Mouse (Mus musculus): ENCODE measurements around the gene Fntb.

The Fntb gene

GRCm38 (mm10) chr12:76765354-76765851, at the start of gene Fntb, which contains the start of gene Churc1:
TSS of gene Fntb (plus strand) at chr12:76765589.
TSS of gene Churc1 (plus strand) at chr12:76765538.
- peak; percentile 95 for DNase-seq (ENCODE audit: low read depth, low spot score)

GRCm38 (mm10) chr12:76718384-76718783, 47.0 kb upstream of the Fntb start:
- DNase-seq (ENCODE audit: low read depth, low spot score): no peak

- no peak for DNase-seq (ENCODE audit: low read depth, low spot score)
Measured at GRCm38 (mm10) chr12:76720572-76720971, 44.8 kb upstream of the Fntb start.

GRCm38 (mm10) chr12:76722026-76722425, 43.4 kb upstream of the Fntb start:
- no peak for DNase-seq (ENCODE audit: low read depth, low spot score)

- no peak for DNase-seq (ENCODE audit: low read depth, low spot score)
Measured at GRCm38 (mm10) chr12:76727955-76728354, 37.4 kb upstream of the Fntb start.

GRCm38 (mm10) chr12:76750866-76751459, 14.4 kb upstream of the Fntb start:
- DNase-seq (ENCODE audit: low read depth, low spot score): no peak

- no peak for DNase-seq (ENCODE audit: low read depth, low spot score)
Measured at GRCm38 (mm10) chr12:76752652-76753318, 12.6 kb upstream of the Fntb start.

GRCm38 (mm10) chr12:76765901-76766630, 677 bp downstream of the Fntb start:
- no peak for DNase-seq (ENCODE audit: low read depth, low spot score)

GRCm38 (mm10) chr12:76770841-76771500, 5.6 kb downstream of the Fntb start:
- no peak for DNase-seq (ENCODE audit: low read depth, low spot score)

GRCm38 (mm10) chr12:76771540-76771939, 6.2 kb downstream of the Fntb start:
- DNase-seq (ENCODE audit: low read depth, low spot score): no peak

- no peak for DNase-seq (ENCODE audit: low read depth, low spot score)
Measured at GRCm38 (mm10) chr12:76774652-76775051, 9.3 kb downstream of the Fntb start.

- DNase-seq (ENCODE audit: low read depth, low spot score): no peak
Measured at GRCm38 (mm10) chr12:76775132-76775531, 9.7 kb downstream of the Fntb start.

GRCm38 (mm10) chr12:76776898-76777297, 11.5 kb downstream of the Fntb start:
- no peak for DNase-seq (ENCODE audit: low read depth, low spot score)

- no peak for DNase-seq (ENCODE audit: low read depth, low spot score)
Measured at GRCm38 (mm10) chr12:76777845-76778244, 12.5 kb downstream of the Fntb start.

GRCm38 (mm10) chr12:76778305-76779083, 13.1 kb downstream of the Fntb start:
- DNase-seq (ENCODE audit: low read depth, low spot score): no peak

GRCm38 (mm10) chr12:76779951-76780350, 14.6 kb downstream of the Fntb start:
- no peak for DNase-seq (ENCODE audit: low read depth, low spot score)

GRCm38 (mm10) chr12:76780639-76781468, 15.5 kb downstream of the Fntb start:
- DNase-seq (ENCODE audit: low read depth, low spot score): no peak

GRCm38 (mm10) chr12:76784056-76784619, 18.7 kb downstream of the Fntb start:
- DNase-seq (ENCODE audit: low read depth, low spot score): peak; percentile 65

GRCm38 (mm10) chr12:76790446-76791084, 25.2 kb downstream of the Fntb start:
- no peak for DNase-seq (ENCODE audit: low read depth, low spot score)

Data from skeletal muscle tissue, adult 2 months (tissue).